Mouse (Mus musculus) embryonic facial prominence, embryonic 10.5 days (tissue): ENCODE measurements at regions not wholly inside any gene's neighbourhood (a gene's known extent, or its start where the extent isn't known, plus 50 kb on each side); places are given as distances from the start of the nearest gene placed in this dataset.
"Not testable (repeated sequence)": the region's sequence is repeated elsewhere in the genome, so short reads cannot be mapped to it uniquely, and the experiment has no call there.

Source experiments
- DNase-seq: peaks from one replicate; pipeline ENCODE4 v3.0.0-alpha.2; 2017; ENCODE audit warnings: low spot score
- H3K27ac ChIP-seq: fragments of 300-500 bp; sonication (generic); replicated peaks from 2 replicates; pipeline ENCODE4 v1.5.1; 2016; ENCODE audit warnings: mild to moderate bottlenecking
- H3K27me3 ChIP-seq: fragments of 300-500 bp; sonication (generic); replicated peaks from 2 replicates; pipeline ENCODE4 v1.6.1; 2016; ENCODE audit warnings: low read depth, mild to moderate bottlenecking; ENCODE audit not compliant: poor library complexity, severe bottlenecking
- H3K36me3 ChIP-seq: fragments of 300-500 bp; sonication (generic); replicated peaks from 2 replicates; pipeline ENCODE4 v1.6.1; 2016; ENCODE audit warnings: mild to moderate bottlenecking, moderate library complexity
- H3K4me1 ChIP-seq: fragments of 300-500 bp; sonication (generic); 2 replicates; pipeline ENCODE4 v1.6.1; 2016
- H3K4me3 ChIP-seq: fragments of 300-500 bp; sonication (generic); 2 replicates; pipeline ENCODE4 v1.5.1; 2016; ENCODE audit warnings: mild to moderate bottlenecking, moderate library complexity
- H3K9me3 ChIP-seq: fragments of 300-500 bp; sonication (generic); 2 replicates; pipeline ENCODE4 v1.6.1; 2016; ENCODE audit warnings: mild to moderate bottlenecking
- WGBS: fragments of 180-500 bp; shearing (Covaris S2); methylation state at CpG from one replicate; pipeline ENCODE4 v1.1.7; 2016; 5-methylcytosine and 5-hydroxymethylcytosine counted together

- 88% methylated on average over 2 of the region's 2 CpGs for WGBS
- Histone ChIP-seq H3K4me1 (no peaks in the 10 kb centered on the region), H3K36me3 (no peaks in the 10 kb centered on the region), H3K27me3 (no peaks in the 10 kb centered on the region), H3K9me3 (no peaks in the 10 kb centered on the region), H3K27ac (no peak overlapping the region), H3K4me3 (no peak overlapping the region)
- DNase-seq: no peak
Observed at GRCm38 (mm10) chr16:63116456-63116855, 262.3 kb downstream of the Pros1 start.

- Histone ChIP-seq H3K27ac (no peak overlapping the region), H3K9me3 (no peaks in the 10 kb centered on the region), H3K4me3 (no peak overlapping the region), H3K27me3 (no peaks in the 10 kb centered on the region), H3K4me1 (no peaks in the 10 kb centered on the region), H3K36me3 (no peaks in the 10 kb centered on the region)
- 79% methylated on average over 7 of the region's 7 CpGs for WGBS
- DNase-seq: no peak
Observed at GRCm38 (mm10) chr16:63118721-63119120, 264.6 kb downstream of the Pros1 start.

DNA sequence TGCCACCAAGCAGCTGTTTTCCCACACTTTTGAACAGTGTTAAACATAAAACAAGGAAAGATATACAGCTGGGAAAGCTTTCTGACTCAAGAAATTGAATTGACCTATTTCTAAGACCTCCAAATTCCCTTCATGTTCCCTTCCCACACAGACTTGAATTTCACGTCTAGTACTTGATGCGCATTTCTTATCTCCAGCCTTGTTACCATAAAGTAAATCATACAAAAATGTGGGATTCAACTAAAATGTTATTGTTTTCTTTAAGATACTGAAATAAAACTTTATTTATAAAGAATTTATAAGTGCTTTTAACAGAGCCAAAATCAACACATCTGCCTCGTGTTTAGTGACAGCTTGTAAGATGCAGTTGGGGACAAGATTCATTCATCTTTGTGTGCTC, 289.7 kb downstream of the Pros1 start:
- Histone ChIP-seq H3K4me1 (no peaks in the 10 kb centered on the region), H3K27me3 (no peaks in the 10 kb centered on the region), H3K27ac (no peak overlapping the region), H3K36me3 (no peaks in the 10 kb centered on the region), H3K9me3 (no peaks in the 10 kb centered on the region), H3K4me3 (no peak overlapping the region)
- no peak for DNase-seq
- 90% methylated on average over 3 of the region's 3 CpGs for WGBS

- H3K9me3 ChIP-seq: no peaks in the 10 kb centered on the region
- WGBS: 81% methylated on average over 2 of the region's 2 CpGs
- no peak overlapping the region for H3K4me3 ChIP-seq
- no peaks in the 10 kb centered on the region for H3K36me3 ChIP-seq
- H3K27me3 ChIP-seq: no peaks in the 10 kb centered on the region
- no peak overlapping the region for H3K27ac ChIP-seq
- no peaks in the 10 kb centered on the region for H3K4me1 ChIP-seq
- no peak for DNase-seq
Observed at GRCm38 (mm10) chr16:63155300-63155821, 301.3 kb downstream of the Pros1 start.

DNA sequence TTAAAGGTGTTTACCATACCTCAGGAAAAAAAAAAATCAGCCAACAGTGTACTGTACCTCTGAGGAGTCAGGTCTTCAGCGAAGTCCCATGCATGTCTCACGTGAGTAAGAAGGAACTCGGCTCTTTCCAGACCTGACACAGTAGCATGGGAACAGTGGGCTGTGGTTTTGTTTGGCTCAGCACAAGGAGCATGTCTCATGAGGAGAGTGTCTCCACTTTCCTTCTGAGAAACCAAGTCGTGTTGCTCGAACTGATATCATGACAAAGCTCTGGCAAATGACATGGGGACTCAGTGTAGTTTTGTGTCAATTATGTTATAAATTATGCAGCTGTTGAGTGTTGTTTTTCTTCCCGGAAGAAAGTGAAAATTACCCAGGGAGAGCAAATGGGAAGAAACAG, 316.0 kb downstream of the Pros1 start:
- no peaks in the 10 kb centered on the region for H3K4me1 ChIP-seq
- H3K27me3 ChIP-seq: no peaks in the 10 kb centered on the region
- H3K9me3 ChIP-seq: no peaks in the 10 kb centered on the region
- H3K36me3 ChIP-seq: no peaks in the 10 kb centered on the region
- no peak overlapping the region for H3K27ac ChIP-seq
- WGBS: 84% methylated on average over 6 of the region's 6 CpGs
- no peak for DNase-seq
- H3K4me3 ChIP-seq: no peak overlapping the region

- H3K9me3 ChIP-seq: no peaks in the 10 kb centered on the region
- no peaks in the 10 kb centered on the region for H3K36me3 ChIP-seq
- H3K4me1 ChIP-seq: no peaks in the 10 kb centered on the region
- DNase-seq: no peak
- H3K27me3 ChIP-seq: no peaks in the 10 kb centered on the region
- H3K27ac ChIP-seq: no peak overlapping the region
- no peak overlapping the region for H3K4me3 ChIP-seq
- 85% methylated on average over 5 of the region's 5 CpGs for WGBS
Observed at GRCm38 (mm10) chr16:63179228-63179627, 325.1 kb downstream of the Pros1 start.

- no peak for DNase-seq
- no peaks in the 10 kb centered on the region for H3K36me3 ChIP-seq
- H3K9me3 ChIP-seq: no peaks in the 10 kb centered on the region
- H3K27ac ChIP-seq: no peak overlapping the region
- no peaks in the 10 kb centered on the region for H3K27me3 ChIP-seq
- WGBS: 83% methylated on average over 6 of the region's 6 CpGs
- no peak overlapping the region for H3K4me3 ChIP-seq
- no peaks in the 10 kb centered on the region for H3K4me1 ChIP-seq
Observed at GRCm38 (mm10) chr16:63191181-63191580, 337.1 kb downstream of the Pros1 start.

DNA sequence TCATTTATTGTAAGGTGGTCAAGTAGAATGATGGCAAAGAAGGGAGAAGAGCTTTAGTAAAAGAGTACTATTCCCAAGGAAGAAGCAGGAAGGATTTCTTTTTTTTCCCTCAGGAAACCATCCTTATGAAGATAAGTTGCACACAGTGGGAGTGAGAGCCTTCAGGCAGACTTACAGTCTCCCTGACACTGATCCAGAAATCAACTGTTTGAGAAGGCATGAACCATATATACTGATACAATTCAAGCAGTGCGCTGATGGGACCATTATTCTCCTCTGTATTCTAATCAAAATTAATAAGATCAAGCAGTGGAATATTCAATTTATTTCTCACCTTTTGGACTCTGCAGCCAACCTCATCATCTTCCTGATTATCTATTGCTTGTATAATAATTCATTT, 337.5 kb downstream of the Pros1 start:
- Histone ChIP-seq H3K9me3 (no peaks in the 10 kb centered on the region), H3K4me3 (no peak overlapping the region), H3K27me3 (no peaks in the 10 kb centered on the region), H3K36me3 (no peaks in the 10 kb centered on the region), H3K27ac (no peak overlapping the region), H3K4me1 (no peaks in the 10 kb centered on the region)
- whole genome bisulfite sequencing: 91% methylated on average over 1 of the region's 1 CpGs
- DNase-seq: no peak

- no peaks in the 10 kb centered on the region for H3K9me3 ChIP-seq
- no peaks in the 10 kb centered on the region for H3K27me3 ChIP-seq
- no peak overlapping the region for H3K4me3 ChIP-seq
- no peaks in the 10 kb centered on the region for H3K36me3 ChIP-seq
- 82% methylated on average over 2 of the region's 2 CpGs for WGBS
- H3K27ac ChIP-seq: no peak overlapping the region
- DNase-seq: no peak
- no peaks in the 10 kb centered on the region for H3K4me1 ChIP-seq
Observed at GRCm38 (mm10) chr16:63194595-63194994, 340.5 kb downstream of the Pros1 start.

GRCm38 (mm10) chr16:63213471-63213870, 359.4 kb downstream of the Pros1 start:
- not testable (repeated sequence) for DNase-seq, H3K36me3 ChIP-seq, H3K4me1 ChIP-seq, H3K9me3 ChIP-seq, H3K27me3 ChIP-seq, H3K4me3 ChIP-seq, H3K27ac ChIP-seq
- WGBS: 85% methylated on average over 1 of the region's 1 CpGs

- H3K4me1 ChIP-seq: 0 out of 2 replicates have a peak, but pooled peaks cover 3% of the 10 kb centered on the region
- no peak for DNase-seq
- 64% methylated on average over 10 of the region's 10 CpGs for WGBS
Observed at GRCm38 (mm10) chr16:63220228-63220879, 366.2 kb downstream of the Pros1 start.

GRCm38 (mm10) chr16:63224608-63225007, 370.5 kb downstream of the Pros1 start:
- no peak for DNase-seq
- WGBS: 77% methylated on average over 6 of the region's 6 CpGs

More at GRCm38 (mm10) chr16:63220228-63220879, 366.2 kb downstream of the Pros1 start:
- no peaks in the 10 kb centered on the region for H3K36me3 ChIP-seq
- H3K4me3 ChIP-seq: no peak overlapping the region
- H3K9me3 ChIP-seq: no peaks in the 10 kb centered on the region
- H3K27ac ChIP-seq: no peak overlapping the region
- no peaks in the 10 kb centered on the region for H3K27me3 ChIP-seq

DNA sequence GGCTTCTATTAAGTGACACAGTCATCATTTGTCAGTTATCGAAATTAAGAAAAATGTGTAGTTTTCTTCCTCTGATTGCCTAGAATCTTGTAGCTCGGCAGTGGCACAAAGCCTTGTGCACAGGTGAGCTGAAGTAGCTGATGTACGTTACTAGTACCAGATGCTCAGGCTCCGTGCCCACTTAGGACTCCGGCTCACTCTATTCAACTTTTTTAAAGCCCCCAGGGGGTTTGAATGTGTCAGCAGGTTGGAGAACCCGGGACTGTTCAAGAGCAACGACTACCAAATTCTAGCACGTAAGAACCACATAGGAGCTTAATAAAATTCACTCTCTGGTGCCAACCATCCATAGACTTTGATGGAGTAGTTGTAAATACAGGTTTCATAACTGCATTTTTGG, 371.0 kb downstream of the Pros1 start:
- H3K27ac ChIP-seq: no peak overlapping the region
- H3K36me3 ChIP-seq: no peaks in the 10 kb centered on the region
- H3K4me1 ChIP-seq: 0 out of 2 replicates have a peak, but pooled peaks cover 3% of the 10 kb centered on the region
- DNase-seq: no peak
- H3K9me3 ChIP-seq: no peaks in the 10 kb centered on the region
- no peak overlapping the region for H3K4me3 ChIP-seq
- no peaks in the 10 kb centered on the region for H3K27me3 ChIP-seq
- 74% methylated on average over 8 of the region's 8 CpGs for WGBS

More at GRCm38 (mm10) chr16:63224608-63225007, 370.5 kb downstream of the Pros1 start:
- Histone ChIP-seq H3K27me3 (no peaks in the 10 kb centered on the region), H3K27ac (no peak overlapping the region), H3K36me3 (no peaks in the 10 kb centered on the region), H3K9me3 (no peaks in the 10 kb centered on the region), H3K4me3 (no peak overlapping the region), H3K4me1 (0 out of 2 replicates have a peak, but pooled peaks cover 3% of the 10 kb centered on the region)
